Mouse (Mus musculus): ENCODE measurements around the gene Gm13178. TPM values are rescaled to one million over a fixed set of nuclear protein-coding genes. Genes with fewer than 3 reads are reported as not detected.

Gm13178 gene
- not detected in 2 replicates for polyA plus RNA-seq (2015; fragmentation: Nextera tagmentation; extraction: Ambion mirVana)

GRCm38 (mm10) chr4:144721304-144721703 lies at the start of gene Gm13178:
TSS of gene Gm13178 (minus strand) at chr4:144721404.
- H3K4me3 ChIP-seq (ENCODE audit: low read depth, low read length): no peak within 1 kb of the TSS
- H3K4me1 ChIP-seq (ENCODE audit: control insufficient read depth, low read depth, low read length): no peaks in the 10 kb centered on the region
- H3K4me2 ChIP-seq (ENCODE audit: low read depth, low read length): no peak within 1 kb of the TSS
- WGBS (ENCODE audit: insufficient replicate concordance): 59% methylated on average over 1 of the region's 1 CpGs
- H3K9ac ChIP-seq (ENCODE audit: low read depth, low read length): no peak within 1 kb of the TSS
- H3K27ac ChIP-seq (ENCODE audit: low read length): no peak within 1 kb of the TSS
- H3K9me3 ChIP-seq (replicated peaks; ENCODE audit: control insufficient read depth, low read length): no peaks in the 10 kb centered on the region; the same call in 1 of the 2 replicates
- H3K27me3 ChIP-seq (ENCODE audit: control insufficient read depth, insufficient read depth, low read depth, low read length): no peaks in the 10 kb centered on the region
- H3K36me3 ChIP-seq (ENCODE audit: control insufficient read depth, insufficient read depth): no peaks in the 10 kb centered on the region
- ATAC-seq (ENCODE audit: low read depth): no peak

DNA sequence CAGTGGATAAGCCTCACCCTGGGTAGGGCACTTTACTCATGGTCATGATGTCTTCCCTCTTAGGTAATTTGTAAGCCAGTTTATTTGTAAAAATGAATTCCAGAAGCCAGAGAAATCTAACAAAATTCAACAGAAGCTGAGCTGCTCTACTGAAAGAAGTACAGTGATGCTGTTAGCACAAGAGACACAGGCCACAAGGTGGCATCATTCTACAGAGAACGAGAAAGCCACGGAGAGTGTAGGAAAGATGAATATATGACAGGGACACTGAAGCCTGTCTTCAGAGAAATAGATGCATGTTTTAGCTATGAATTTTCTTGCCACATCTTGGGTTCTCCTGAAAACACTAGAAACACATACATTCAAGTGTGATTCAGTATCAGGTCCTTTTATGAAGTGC lies 44.5 kb upstream of the Gm13178 start:
- H3K27me3 ChIP-seq (ENCODE audit: control insufficient read depth, insufficient read depth, low read depth, low read length): no peaks in the 10 kb centered on the region
- no peaks in the 10 kb centered on the region for H3K36me3 ChIP-seq (ENCODE audit: control insufficient read depth, insufficient read depth)
- no peaks in the 10 kb centered on the region for H3K4me1 ChIP-seq (ENCODE audit: control insufficient read depth, low read depth, low read length)
- H3K4me2 ChIP-seq (ENCODE audit: low read depth, low read length): no peak overlapping the region
- no peaks in the 10 kb centered on the region for H3K9me3 ChIP-seq (replicated peaks; ENCODE audit: control insufficient read depth, low read length)
- WGBS (ENCODE audit: insufficient replicate concordance): 22% methylated on average over 2 of the region's 2 CpGs
- ATAC-seq (ENCODE audit: low read depth): no peak
- no peak overlapping the region for H3K27ac ChIP-seq (ENCODE audit: low read length)
- no peak overlapping the region for H3K9ac ChIP-seq (ENCODE audit: low read depth, low read length)
- no peak overlapping the region for H3K4me3 ChIP-seq (ENCODE audit: low read depth, low read length)

GRCm38 (mm10) chr4:144749139-144749538 lies 27.9 kb upstream of the Gm13178 start:
- H3K27ac ChIP-seq (ENCODE audit: low read length): no peak overlapping the region
- no peaks in the 10 kb centered on the region for H3K27me3 ChIP-seq (ENCODE audit: control insufficient read depth, insufficient read depth, low read depth, low read length)
- H3K9ac ChIP-seq (ENCODE audit: low read depth, low read length): no peak overlapping the region
- no peak overlapping the region for H3K4me3 ChIP-seq (ENCODE audit: low read depth, low read length)
- no peaks in the 10 kb centered on the region for H3K4me1 ChIP-seq (ENCODE audit: control insufficient read depth, low read depth, low read length)
- H3K4me2 ChIP-seq (ENCODE audit: low read depth, low read length): no peak overlapping the region
- no peak for ATAC-seq (ENCODE audit: low read depth)
- 20% methylated on average over 1 of the region's 1 CpGs for WGBS (ENCODE audit: insufficient replicate concordance)
- H3K9me3 ChIP-seq (replicated peaks; ENCODE audit: control insufficient read depth, low read length): no peaks in the 10 kb centered on the region
- H3K36me3 ChIP-seq (ENCODE audit: control insufficient read depth, insufficient read depth): no peaks in the 10 kb centered on the region

DNA sequence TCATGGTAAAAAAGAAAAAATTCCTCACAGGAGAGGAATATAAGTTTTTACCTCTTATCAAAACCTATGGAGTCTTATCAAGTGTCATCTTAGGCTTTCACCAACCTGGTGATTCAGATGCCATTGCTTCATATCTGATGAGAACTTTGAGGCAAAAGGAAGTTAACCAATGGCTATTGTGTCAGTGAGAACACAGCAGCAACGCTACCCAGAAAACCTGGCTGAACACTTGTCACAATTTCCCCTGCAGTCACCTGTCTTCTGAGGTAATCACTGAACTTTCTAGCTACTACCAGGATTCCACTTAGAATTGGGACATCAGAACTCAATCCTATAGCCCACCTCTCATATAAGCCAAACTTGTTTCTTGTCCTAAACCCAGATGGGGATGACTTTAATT lies 1.5 kb downstream of the Gm13178 start:
- no peak overlapping the region for H3K4me2 ChIP-seq (ENCODE audit: low read depth, low read length)
- no peaks in the 10 kb centered on the region; the same call in 1 of the 2 replicates for H3K9me3 ChIP-seq (replicated peaks; ENCODE audit: control insufficient read depth, low read length)
- WGBS (ENCODE audit: insufficient replicate concordance): 59% methylated on average over 1 of the region's 1 CpGs
- ATAC-seq (ENCODE audit: low read depth): no peak
- no peak overlapping the region for H3K4me3 ChIP-seq (ENCODE audit: low read depth, low read length)
- no peak overlapping the region for H3K27ac ChIP-seq (ENCODE audit: low read length)
- H3K36me3 ChIP-seq (ENCODE audit: control insufficient read depth, insufficient read depth): no peaks in the 10 kb centered on the region
- H3K9ac ChIP-seq (ENCODE audit: low read depth, low read length): no peak overlapping the region
- no peaks in the 10 kb centered on the region for H3K4me1 ChIP-seq (ENCODE audit: control insufficient read depth, low read depth, low read length)
- H3K27me3 ChIP-seq (ENCODE audit: control insufficient read depth, insufficient read depth, low read depth, low read length): no peaks in the 10 kb centered on the region

DNA sequence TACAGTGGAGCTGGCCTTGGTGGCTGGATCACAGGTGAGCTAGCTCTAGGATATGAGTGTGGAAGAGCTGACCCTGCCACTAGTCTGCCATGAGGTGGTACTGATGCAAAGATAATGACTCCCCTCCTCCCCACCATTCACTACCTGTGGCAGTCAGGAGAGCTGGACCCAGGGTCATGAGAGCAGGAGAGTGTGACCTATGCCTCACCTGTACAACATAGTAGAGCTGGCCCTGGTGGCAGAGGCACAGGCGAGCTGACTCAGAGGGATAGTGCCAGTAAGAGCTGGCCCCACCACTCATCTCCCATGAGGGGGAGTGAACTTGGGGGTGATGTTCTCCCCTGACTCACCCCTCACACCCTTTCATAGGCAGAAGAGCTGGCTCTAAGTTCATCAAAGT lies 2.9 kb downstream of the Gm13178 start:
- no peak for ATAC-seq (ENCODE audit: low read depth)
- Histone ChIP-seq H3K36me3 (ENCODE audit: control insufficient read depth, insufficient read depth) (no peaks in the 10 kb centered on the region), H3K27me3 (ENCODE audit: control insufficient read depth, insufficient read depth, low read depth, low read length) (no peaks in the 10 kb centered on the region), H3K9ac (ENCODE audit: low read depth, low read length) (no peak overlapping the region), H3K4me3 (ENCODE audit: low read depth, low read length) (no peak overlapping the region), H3K4me1 (ENCODE audit: control insufficient read depth, low read depth, low read length) (no peaks in the 10 kb centered on the region), H3K4me2 (ENCODE audit: low read depth, low read length) (no peak overlapping the region), H3K9me3 (replicated peaks; ENCODE audit: control insufficient read depth, low read length) (no peaks in the 10 kb centered on the region; the same call in 1 of the 2 replicates), H3K27ac (ENCODE audit: low read length) (no peak overlapping the region)
- WGBS (ENCODE audit: insufficient replicate concordance): 42% methylated on average over 1 of the region's 1 CpGs

DNA sequence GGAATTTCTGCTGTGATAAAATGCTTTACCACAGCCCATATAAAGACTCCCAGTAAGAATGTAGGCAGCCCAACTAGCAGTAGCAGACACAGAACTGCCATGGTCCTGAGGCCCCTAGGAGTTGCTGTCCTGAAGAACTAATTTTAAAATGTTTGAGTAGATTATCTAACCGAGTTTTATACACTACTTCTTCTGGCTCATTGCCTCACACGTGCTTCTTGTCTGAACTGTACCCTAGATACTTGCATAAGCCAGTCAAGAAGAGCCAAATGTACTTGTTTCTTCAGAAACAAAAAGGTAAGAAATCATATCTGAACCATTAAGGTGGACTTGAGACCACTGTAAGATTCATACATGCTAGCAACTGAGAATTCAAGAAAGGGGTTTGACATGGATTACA lies 34.9 kb downstream of the Gm13178 start, which contains the start of gene Gm436:
Gene Gm436, minus strand, starts transcription at position 101 of the 400 bp plus-strand sequence.
- ATAC-seq (ENCODE audit: low read depth): no peak
- Histone ChIP-seq H3K9me3 (replicated peaks; ENCODE audit: control insufficient read depth, low read length) (no peaks in the 10 kb centered on the region; the same call in none of the 2 replicates), H3K36me3 (ENCODE audit: control insufficient read depth, insufficient read depth) (no peaks in the 10 kb centered on the region), H3K9ac (ENCODE audit: low read depth, low read length) (no peak within 1 kb of the TSS), H3K4me2 (ENCODE audit: low read depth, low read length) (no peak within 1 kb of the TSS), H3K27ac (ENCODE audit: low read length) (no peak within 1 kb of the TSS), H3K27me3 (ENCODE audit: control insufficient read depth, insufficient read depth, low read depth, low read length) (no peaks in the 10 kb centered on the region), H3K4me1 (ENCODE audit: control insufficient read depth, low read depth, low read length) (no peaks in the 10 kb centered on the region), H3K4me3 (ENCODE audit: low read depth, low read length) (no peak within 1 kb of the TSS)
- 25% methylated on average over 2 of the region's 2 CpGs for WGBS (ENCODE audit: insufficient replicate concordance)

Other genes with a start within 250 kb of the Gm13178 start
- gene 9430007A20Rik, start 201.6 kb downstream of the Gm13178 start, polyA plus RNA-seq (2015; fragmentation: Nextera tagmentation; extraction: Ambion mirVana): not detected in 2 replicates
- gene Gm13124, start 156.3 kb downstream of the Gm13178 start, polyA plus RNA-seq (2015; fragmentation: Nextera tagmentation; extraction: Ambion mirVana): not detected in 2 replicates
- not detected in 2 replicates for gene Aadacl4, start 107.7 kb downstream of the Gm13178 start, polyA plus RNA-seq (2015; fragmentation: Nextera tagmentation; extraction: Ambion mirVana)
- gene Gm436, start 35.0 kb downstream of the Gm13178 start, polyA plus RNA-seq (2015; fragmentation: Nextera tagmentation; extraction: Ambion mirVana): not detected in 2 replicates
- not detected in 2 replicates for gene Gm438, start 65.2 kb upstream of the Gm13178 start, polyA plus RNA-seq (2015; fragmentation: Nextera tagmentation; extraction: Ambion mirVana)
- 35.3 and 39.2 TPM in 2 replicates for gene Dhrs3, start 171.4 kb upstream of the Gm13178 start, polyA plus RNA-seq (2015; fragmentation: Nextera tagmentation; extraction: Ambion mirVana)